Mouse (Mus musculus) heart, adult 18-20 months (tissue): ENCODE data around the gene Tyr. TPM values are rescaled to one million over a fixed set of nuclear protein-coding genes. Genes with fewer than 3 reads are reported as not detected.
"Not testable (repeated sequence)": the region's sequence is repeated elsewhere in the genome, so short reads cannot be mapped to it uniquely, and the experiment has no call there.

ENCODE experiments used
- DNase-seq, 2 experiments: peaks; one replicate each; pipeline ENCODE4 v3.0.0; 2021 to 2022; ENCODE audit warnings: mixed read lengths in 1 of 2
- long read RNA-seq, 2 experiments: library from polyadenylated mRNA; stranded (forward); transcript quantifications; one replicate each; pipeline ENCODE4 v2.0.0; 2021
- total RNA-seq, 2 experiments: library from RNA; stranded (reverse); gene quantifications; 2 replicates each; pipeline ENCODE4 v1.2.3; 2021

Gene Tyr
- not detected for total RNA-seq
- long read RNA-seq, experiment 1 = 0 reads
- long read RNA-seq, experiment 2 = 0 reads

DNA sequence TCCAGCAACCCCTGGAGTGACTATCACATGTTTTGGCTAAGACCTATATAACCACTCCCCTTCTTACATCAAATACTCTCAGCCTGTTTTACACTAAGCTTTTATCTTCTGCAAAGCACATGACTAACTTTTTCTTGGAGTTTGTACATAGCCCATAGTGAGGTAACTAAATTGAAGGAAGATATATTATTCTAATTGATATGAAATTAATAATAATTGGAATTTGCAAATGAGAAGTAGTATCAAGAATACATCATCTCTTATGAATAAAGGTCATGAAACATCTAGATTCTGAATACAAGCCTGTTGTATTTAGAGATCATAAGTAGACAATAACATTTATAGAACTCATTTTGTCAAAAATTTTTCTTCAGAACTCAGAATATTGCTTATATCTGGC is at the start of gene Tyr:
Gene Tyr (minus strand): TSS at position 101 of the 400 bp plus-strand sequence.
- no peak for DNase-seq

DNA sequence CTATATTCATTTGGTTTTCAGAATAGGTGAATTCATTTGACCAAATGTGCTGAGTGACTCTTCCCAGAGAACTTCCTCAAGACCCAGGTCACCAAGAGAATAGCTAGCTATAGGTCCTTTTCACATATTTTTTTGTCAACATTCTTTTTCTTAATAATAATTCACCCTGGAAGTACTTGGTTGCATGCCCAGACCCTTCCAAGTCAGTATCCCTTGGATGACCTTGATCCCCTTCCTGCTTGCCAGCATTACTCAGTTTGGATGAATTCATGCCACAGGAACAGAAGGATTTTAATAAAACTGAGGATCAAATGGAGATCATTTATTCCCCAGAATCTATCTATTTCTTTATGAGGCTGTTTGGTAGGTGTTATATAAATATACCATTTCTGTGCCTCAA is 45.7 kb upstream of the Tyr start:
- no peak for DNase-seq

GRCm38 (mm10) chr7:87494124-87494682 is 891 bp upstream of the Tyr start:
- no peak for DNase-seq

DNA sequence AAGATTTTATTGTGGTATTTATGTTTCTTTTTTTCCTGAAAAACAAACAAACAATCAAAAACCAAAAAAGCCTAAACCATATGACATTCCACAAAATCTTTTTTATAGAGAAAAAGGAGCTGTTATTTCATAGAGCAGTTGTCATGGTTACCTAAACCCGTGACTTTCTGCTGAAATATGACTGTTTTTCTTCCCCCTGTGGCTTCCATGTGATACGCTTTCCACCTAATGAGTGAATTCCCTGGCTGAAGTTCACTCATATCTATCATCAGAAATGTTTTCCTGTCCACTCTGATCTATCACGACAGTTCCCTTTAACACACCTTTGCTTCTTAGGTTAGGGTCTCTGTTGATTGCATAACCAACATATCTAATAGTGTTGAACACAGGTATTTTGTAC is 5.3 kb downstream of the Tyr start:
- DNase-seq = no peak

GRCm38 (mm10) chr7:87413271-87413670 is 80.0 kb downstream of the Tyr start:
- no peak for DNase-seq

GRCm38 (mm10) chr7:87411373-87411772 is 81.9 kb downstream of the Tyr start:
- DNase-seq = not testable (repeated sequence)

DNA sequence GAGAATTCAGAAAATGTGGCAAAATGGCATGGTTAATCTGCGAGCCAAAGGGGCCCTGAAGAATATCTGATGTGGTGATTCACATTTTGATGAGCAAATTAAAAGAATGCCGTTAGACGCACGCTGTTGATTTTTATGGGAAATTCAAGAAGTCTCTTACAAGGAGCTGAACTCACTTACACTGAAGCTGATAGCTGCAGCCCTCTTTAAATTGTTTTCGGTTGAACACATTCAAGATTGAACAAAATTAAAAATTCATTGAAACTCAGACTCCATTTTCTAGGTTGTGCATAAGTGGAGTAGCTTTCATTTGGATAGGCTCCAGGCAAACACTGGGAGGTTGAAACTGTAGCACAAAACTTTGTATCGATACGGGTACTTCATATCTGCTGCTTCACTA is 96.3 kb downstream of the Tyr start:
- DNase-seq = no peak

GRCm38 (mm10) chr7:87374935-87375334 is 118.4 kb downstream of the Tyr start:
- DNase-seq = no peak

Other genes starting within 250 kb of the Tyr start
- 1 to 10 TPM in 1 of 2 experiments, under 1 TPM in 1; 0.50 to 1.2 TPM for gene Nox4, start 247.4 kb downstream of the Tyr start, total RNA-seq
- gene Grm5, start 90.7 kb upstream of the Tyr start, total RNA-seq = not detected